Mouse (Mus musculus) natural killer cell, adult 2 months (primary cell): ENCODE measurements around the gene Gpr108.

Experiments used
- DNase-seq, 2 experiments: peaks; one replicate each; pipeline ENCODE4 v3.0.0; 2022; ENCODE audit warnings: low spot score in 2 of 2

The Gpr108 gene

GRCm38 (mm10) chr17:57209330-57209729, 38.9 kb downstream of the Gpr108 start:
- peak; percentile 32 to 47 for DNase-seq

- no peak for DNase-seq
These were observed 40.3 kb downstream of the Gpr108 start for GRCm38 (mm10) chr17:57207938-57208337.

GRCm38 (mm10) chr17:57201841-57202724, 46.2 kb downstream of the Gpr108 start:
- no peak for DNase-seq

GRCm38 (mm10) chr17:57198252-57198651, 50.0 kb downstream of the Gpr108 start:
- peak; percentile 20 to 46 for DNase-seq

- DNase-seq: no peak
These were observed 52.8 kb downstream of the Gpr108 start for GRCm38 (mm10) chr17:57195326-57196010.

- DNase-seq: no peak
These were observed 53.5 kb downstream of the Gpr108 start for GRCm38 (mm10) chr17:57194771-57195170.

- DNase-seq: peak; percentile 39 to 53
These were observed 54.2 kb downstream of the Gpr108 start, which contains the start of gene Tnfsf14 for GRCm38 (mm10) chr17:57194041-57194507. Gene Tnfsf14, minus strand, starts transcription at chr17:57194177.

- DNase-seq: peak; percentile 24 to 59
These were observed 59.6 kb downstream of the Gpr108 start for GRCm38 (mm10) chr17:57188510-57189192.

- no peak for DNase-seq
These were observed 62.6 kb downstream of the Gpr108 start for GRCm38 (mm10) chr17:57185641-57186040.
